Mouse (Mus musculus) spleen, postnatal 14 days (tissue): Measurements from ENCODE around the gene March5.
"Not testable (repeated sequence)": the region's sequence is repeated elsewhere in the genome, so short reads cannot be mapped to it uniquely, and the experiment has no call there.

Experiments used
- DNase-seq, 2 experiments: peaks; one replicate each; pipeline ENCODE4 v3.0.0; 2021 to 2022; ENCODE audit warnings: low spot score in 2 of 2

March5 gene

GRCm38 (mm10) chr19:37207303-37208175, at the start of gene March5:
TSS of gene March5 (plus strand) at chr19:37207543.
- DNase-seq = peak; percentile 79 to 81

GRCm38 (mm10) chr19:37172096-37172495, 35.2 kb upstream of the March5 start:
- no peak for DNase-seq

DNA sequence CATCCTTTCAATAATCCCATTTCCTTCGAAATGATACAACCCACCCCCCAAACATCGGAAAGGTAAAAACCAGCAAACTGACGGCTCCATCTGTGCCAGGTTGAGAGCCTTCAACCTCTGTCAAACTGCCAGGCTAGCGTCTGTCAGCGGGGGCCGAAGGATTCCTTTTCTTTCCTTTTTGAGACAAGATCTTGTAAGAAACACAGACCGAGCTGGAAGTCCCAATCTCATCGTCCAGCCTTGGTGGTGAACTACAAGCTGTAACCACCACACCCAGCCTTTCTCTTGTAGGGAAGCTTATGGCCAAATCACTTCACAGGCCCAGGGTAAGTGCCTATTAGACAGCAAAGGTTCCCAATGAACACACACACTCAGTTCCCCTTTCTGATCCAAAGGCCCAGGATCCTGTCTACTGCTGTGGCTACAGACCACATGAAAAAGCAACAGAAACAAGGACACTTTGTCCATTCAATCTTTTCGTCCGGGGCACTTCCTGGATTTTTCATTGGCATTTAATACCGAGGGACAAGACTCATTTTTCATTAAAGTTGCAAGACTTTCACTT, 34.7 kb upstream of the March5 start:
- no peak for DNase-seq

DNA sequence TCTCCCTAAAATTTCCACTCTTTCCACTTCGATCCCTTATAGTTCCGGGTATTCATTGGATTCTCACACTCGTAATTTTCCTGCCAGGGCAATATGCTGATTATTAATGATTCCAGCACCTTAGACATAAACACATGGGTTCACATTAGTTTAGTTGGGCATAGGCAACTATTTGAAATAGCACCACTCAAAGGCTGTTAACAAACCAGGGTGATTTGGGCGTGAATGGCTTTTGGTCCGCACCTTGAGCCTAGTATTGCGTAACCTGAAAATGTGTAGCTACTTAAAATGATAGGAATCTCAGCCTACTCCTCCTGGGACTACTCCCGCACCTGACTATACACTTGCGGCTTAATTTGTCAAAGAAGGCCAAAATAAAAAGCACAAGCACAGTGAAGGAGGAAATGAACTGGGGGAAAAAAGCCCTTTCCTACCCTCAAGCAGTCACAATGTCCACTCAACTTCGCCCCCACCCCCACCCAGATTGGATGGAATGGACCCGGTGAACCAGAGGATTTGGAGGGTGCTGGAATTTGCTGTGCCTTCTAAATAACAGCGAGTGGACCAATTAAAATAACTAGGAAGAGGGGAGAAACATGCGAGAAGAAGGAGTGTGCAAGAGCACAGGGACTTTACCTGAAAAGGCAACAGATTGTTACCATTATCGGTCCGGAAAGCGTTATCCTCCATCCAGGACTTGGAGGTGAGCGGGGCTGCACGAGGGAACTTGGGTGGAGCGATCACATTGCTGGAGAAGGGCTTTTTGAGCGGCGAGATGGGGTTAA, 33.8 kb upstream of the March5 start:
- no peak for DNase-seq

DNA sequence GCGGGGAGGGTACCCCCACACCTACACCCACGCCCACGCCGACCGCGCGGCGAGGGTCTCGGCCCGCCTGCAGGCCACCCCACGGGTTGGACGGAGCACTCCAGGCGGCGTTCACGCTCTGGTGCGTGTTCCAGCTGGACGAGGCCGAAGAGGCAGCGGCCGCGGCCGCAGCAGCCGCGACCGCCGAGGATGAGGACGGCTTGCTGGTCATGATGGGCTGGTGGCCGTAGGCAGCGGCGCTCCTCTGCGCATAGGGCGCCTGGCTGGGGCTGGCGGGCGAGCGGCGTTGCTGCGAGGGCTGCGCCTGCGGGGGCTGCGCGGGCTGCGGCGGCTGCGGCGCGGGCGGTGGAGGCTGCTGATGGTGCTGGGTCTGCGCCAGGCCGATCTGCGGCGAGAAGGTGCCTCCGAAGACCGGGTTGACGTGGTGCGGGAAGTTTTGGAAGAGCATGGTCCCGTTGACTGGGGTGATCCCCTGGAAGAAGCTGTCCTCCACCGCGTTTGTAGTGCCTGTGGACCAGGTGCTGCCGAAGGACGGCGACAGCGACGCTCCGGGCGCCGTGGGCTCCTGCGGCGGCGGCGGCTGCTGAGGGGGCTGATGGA, 33.1 kb upstream of the March5 start:
- no peak for DNase-seq

DNA sequence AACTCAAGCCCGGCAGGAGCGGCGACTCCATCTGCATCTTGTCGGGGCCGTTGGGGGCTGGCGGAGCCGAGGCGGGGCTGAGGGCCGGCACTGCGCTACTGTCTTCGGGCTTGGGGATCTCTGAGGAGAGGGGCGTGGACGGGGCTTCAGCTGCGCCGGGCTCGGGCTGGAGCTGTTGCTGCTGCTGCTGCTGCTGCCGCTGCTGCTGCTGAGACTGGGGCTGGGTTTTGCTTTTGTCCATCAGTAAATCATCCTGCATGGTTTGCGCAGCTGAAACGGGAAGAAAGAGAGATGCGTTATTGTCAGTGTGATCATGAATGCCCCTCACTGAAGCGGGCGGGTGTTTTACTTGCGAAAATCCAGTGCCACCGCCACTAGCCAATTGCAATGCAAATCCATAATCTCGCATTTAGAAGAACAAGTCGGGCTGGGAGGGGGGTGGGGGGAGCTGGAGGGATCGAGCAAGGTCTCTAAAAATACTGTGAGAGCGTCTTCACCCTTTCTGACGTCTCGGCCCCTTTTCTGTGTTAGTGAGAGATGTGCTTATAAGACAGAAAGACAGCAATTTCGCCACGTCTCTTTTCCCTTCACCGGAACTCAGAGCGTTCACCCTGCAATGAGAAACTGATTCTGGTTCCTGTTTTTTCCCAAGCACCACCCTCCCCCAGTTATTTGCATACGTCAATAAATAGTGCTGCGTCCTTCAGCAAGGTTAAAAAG, 32.5 kb upstream of the March5 start:
- peak in 1 of 2 experiments; percentile 16 for DNase-seq

DNA sequence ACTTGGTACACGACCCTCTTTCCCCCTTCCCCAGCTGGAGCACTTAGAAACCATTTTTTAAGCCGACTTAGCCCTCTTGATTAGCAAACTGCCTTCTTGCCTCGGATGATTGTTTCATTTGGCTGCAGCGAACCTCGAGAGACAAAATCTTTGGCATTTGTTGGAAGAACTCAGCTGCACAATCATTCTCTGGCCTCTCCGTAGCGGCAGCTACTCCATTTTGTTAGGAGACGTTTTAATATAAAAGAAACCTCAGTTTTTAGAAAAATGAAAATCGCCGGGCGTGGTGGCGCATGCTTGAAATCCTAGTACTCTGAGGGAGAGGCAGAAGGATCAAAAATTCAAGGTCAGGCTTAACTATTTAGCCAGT, 31.9 kb upstream of the March5 start:
- DNase-seq = no peak

GRCm38 (mm10) chr19:37175919-37176318, 31.4 kb upstream of the March5 start:
- no peak for DNase-seq

DNA sequence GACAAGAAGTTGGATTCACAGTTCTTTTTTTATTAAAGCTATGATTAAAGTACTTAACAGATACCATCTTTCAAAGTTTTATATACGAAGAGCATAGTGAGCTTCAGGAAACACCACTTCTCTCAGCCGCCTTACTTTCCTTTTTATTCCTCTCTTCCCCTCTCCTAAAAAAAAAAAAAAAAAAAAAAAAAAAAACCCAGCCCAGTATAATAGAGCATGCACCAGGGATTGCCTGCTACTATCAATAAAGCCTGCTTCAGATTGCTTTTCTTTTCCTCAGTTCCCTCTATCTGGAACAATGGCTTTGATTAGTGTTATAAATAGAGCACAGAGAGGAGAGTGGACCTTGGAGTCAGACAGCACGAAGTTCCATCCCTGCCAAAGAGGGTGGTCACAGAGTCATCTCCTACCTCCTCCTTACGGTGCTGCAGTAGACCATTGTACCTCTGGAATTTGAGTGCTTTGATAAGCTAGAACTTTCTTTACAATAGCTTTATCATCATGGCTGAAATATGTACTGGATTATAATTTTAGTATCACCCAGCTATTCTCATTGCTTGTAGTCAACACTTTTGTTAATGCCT, 30.4 kb upstream of the March5 start:
- DNase-seq = no peak

DNA sequence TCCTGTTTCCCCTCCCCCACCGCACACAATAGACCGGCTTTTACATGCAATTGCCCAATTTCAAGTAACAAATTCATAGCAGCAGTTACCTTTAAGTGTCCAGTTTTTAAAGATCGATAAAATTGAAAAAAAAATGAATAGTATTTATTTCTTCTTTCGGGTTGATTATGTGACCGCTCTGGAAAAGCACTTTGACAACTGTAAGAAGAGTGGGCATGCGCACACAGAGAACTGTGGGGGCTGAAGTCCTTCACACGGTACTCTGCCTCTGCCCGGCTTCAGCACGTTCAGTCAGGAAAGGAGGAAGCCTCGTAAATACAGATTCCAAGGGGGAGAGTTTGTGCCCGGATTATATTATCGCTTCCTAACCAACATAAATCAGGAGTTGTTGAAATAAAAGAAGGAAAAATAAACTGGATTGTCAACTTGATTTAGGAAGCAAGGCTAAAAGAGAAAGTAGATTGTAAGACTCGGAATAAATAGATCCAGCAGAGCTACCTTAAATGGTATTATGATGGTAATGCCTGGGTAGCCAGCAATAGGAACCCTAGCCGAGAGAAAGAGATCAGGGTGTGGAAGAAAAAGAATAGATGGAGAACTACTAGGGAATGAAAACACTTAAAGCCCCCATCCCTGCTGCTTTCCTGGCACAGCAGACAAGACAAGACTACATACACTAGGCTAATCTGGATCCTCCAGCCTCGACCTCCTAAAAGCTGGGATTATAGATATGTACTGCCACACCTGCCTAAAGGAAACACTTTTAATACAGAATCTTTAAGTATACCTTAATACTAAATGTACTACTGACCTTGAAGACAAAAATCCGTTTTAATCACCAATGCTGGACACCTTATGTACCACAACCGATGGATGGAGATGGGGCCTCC, 29.3 kb upstream of the March5 start:
- peak in 1 of 2 experiments; percentile 31 for DNase-seq

GRCm38 (mm10) chr19:37188366-37188948, 18.9 kb upstream of the March5 start:
- no peak for DNase-seq

DNA sequence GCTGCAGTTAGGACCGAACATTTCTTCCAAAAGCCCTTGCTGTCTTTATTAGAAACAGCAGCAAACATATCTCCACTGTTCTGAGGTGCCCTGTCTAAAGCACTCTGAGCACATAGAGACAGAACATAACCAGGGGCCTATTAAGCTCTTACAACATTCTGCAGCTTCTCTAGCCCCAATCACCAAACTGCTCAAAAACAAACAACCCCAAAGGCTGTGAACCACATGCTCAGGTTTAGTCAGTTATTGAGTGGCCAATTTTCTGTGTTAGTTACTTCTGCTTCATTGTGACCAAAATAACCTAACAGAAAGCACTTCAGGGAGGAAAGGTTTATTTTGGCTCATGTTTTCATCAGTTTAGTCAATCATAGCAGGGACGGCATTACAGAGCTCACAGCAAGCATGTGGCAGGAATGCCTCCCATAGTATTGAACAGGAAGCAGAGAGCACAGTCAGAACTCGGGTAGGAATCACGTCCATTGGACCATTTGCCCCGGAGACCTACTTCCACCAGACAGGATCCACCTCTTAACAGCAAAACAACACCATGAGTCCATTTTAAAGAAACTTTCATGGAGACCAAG, 14.8 kb upstream of the March5 start:
- DNase-seq = no peak

DNA sequence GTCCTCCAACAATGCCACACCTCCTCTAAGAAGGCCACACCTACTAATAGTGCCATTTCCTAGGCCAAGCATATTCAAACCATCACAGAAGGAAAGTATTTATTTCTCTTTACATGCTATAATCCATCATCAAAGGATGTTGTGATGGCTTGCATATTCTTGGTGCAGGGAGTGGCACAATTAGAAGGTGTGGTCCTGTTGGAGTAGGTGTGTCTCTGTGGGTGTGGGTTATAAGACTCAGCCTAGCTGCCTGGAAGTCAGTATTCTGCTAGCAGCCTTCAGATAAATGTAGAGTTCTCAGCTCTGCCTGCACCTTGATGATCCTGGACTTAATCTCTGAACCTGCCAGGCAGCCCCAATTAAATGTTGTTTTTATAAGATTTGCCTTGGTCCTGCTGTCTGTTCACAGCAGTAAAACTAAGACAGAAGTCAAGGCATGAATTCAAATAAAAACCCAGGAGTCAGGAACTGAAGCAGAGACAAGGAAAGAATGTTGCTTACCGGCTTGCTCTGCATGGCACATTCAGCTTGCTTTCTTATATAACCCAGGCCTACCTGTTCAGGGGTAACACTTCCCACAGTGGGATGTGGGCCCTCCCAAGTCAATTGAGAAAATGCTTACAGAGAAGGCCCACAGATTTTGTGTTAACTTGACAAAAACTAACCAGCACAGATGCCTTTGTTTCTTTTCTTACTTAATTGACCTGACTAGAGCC, 9.0 kb upstream of the March5 start:
- no peak for DNase-seq

GRCm38 (mm10) chr19:37199889-37200288, 7.5 kb upstream of the March5 start:
- DNase-seq = no peak

DNA sequence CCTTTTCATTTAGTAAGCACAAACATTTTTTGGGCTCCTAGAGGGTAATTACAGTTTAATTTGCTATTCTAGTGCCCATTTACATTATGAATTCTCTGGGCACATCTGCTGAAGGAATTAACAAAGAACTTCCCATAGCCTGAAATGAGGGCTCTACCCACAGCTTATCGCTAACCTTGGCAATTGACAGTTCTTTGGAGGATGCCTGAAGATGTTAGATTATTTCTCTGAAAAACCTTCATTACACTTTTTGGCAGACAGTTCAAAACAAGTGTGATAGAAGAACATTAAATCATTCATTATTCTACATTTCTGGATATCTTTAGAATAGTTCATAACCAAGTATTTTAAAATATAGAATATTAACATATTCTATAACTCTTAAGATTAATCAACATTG, 4.0 kb upstream of the March5 start:
- no peak for DNase-seq

DNA sequence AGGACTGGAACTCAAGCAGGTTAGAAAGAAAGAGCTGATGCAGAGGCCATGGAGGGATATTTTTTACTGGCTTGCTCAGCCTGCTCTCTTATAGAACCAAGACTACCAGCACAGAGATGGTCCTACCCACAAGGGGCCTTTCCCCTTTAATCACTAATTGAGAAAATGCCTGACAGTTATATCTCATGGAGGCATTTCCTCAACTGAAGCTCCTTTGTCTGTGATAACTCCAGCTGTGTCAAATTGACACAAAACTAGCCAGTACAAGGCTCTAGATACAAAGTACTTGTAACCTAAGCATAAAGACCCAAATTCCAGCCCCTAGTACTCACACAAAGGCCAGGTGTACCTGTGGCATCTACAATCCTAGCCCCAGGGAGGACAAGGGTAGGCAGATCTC, 2.2 kb upstream of the March5 start:
- not testable (repeated sequence) for DNase-seq

- DNase-seq = peak in 1 of 2 experiments; percentile 32
Observed at GRCm38 (mm10) chr19:37206641-37207302, 571 bp upstream of the March5 start.

DNA sequence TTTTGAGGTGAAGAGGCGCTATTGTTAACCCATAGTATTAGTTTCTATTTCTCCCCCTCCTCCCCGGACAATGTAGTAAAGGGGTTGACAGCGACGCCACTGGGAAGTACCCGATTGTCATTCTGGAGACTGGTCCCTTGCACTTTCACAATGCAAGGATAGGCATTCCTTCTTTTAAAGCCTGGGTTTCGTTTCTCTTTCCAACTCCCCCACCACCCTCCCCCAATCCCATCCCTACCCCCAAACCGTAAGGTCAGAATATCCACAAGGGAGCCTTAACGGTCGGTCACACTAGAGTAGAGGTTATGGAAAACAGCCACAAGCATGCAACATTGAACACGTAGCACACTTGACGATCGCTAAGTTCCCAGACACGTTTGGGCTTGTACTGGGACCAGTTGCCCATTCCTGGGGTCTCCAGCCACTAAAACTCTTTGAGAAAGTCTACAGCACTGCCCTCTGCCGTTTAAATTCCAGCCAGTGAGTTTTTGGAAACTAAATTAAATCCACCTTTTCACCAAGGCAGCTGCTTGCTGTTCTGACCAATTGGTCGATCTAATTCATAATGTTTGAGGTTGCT, 923 bp downstream of the March5 start, which contains the start of gene Cpeb3:
Cpeb3 (minus strand) TSS at position 426 of the 580 bp plus-strand sequence.
- peak in 1 of 2 experiments; percentile 30 for DNase-seq
